Comparison of ENCODE assay signal across 9 mouse cellular contexts in genomic region chr4:110019145-110019544, GRCm38 (mm10). TPM values are rescaled to one million over a fixed set of nuclear protein-coding genes. Genes with fewer than 3 reads are reported as not detected.
DNase-seq lines count a peak whose midpoint lies in the region; ATAC-seq and TF ChIP-seq lines count a peak whose summit lies in the region.
"Had no signal": no experiment of that assay in that cellular context is flagged by ENCODE, and none has a peak within 500 bp of the region (broad histone marks: within the 10 kb centered on the region; RNA-seq: fewer than 3 reads in every experiment).

No protein-coding gene starts in this region.

- peak in 1 of 2 experiments; percentile 35; a peak in 1 of 4 replicates for TF ChIP-seq EP300 in MEL (IDR thresholded peaks at IDR 0.05; ENCODE audit: low read depth in 1 of 2, low read length in 2 of 2)

- H3K4me1 ChIP-seq in forebrain, embryonic 11.5 days (replicated peaks; ENCODE audit: control insufficient read depth, insufficient read depth, low read length): 0 out of 2 replicates have a peak, but pooled peaks cover 4% of the 10 kb centered on the region
- H3K4me1 ChIP-seq in forebrain, embryonic 16.5 days (replicated peaks; ENCODE audit: control insufficient read depth, insufficient read depth, low read length): no peaks in the 10 kb centered on the region
- H3K4me1 ChIP-seq in lung, embryonic 14.5 days (ENCODE audit: insufficient read depth): no peaks in the 10 kb centered on the region
- H3K4me1 ChIP-seq in MEL (ENCODE audit: control insufficient read depth in 1 of 2, insufficient read depth in 2 of 2, low read length in 2 of 2): peaks cover 0 to 14% of the 10 kb centered on the region in 2 experiments; a peak in 2 of 4 replicates

- H3K9ac ChIP-seq in forebrain, embryonic 11.5 days (ENCODE audit: low read length): no peak overlapping the region
- H3K9ac ChIP-seq in forebrain, embryonic 16.5 days (replicated peaks; ENCODE audit: low read depth, low read length): no peak overlapping the region
- no peak overlapping the region for H3K9ac ChIP-seq in lung, embryonic 14.5 days
- H3K9ac ChIP-seq in MEL (ENCODE audit: control insufficient read depth, low read depth, low read length, poor library complexity, severe bottlenecking): no peak overlapping the region

- DNase-seq in forebrain, embryonic 11.5 days (ENCODE audit: low spot score): peak; percentile 78
- peak; percentile 9 for DNase-seq in lung, embryonic 14.5 days
- no peak for DNase-seq in lung, postnatal 25 days (ENCODE audit: low spot score)
- DNase-seq in MEL (ENCODE audit: low read depth, low spot score): peak; percentile 71
- no peak for DNase-seq in urinary bladder, postnatal 10 days (ENCODE audit: low spot score)
- no peak for DNase-seq in left cerebral cortex, adult 11 months (ENCODE audit: low spot score)

- WGBS in forebrain, embryonic 11.5 days: 42% methylated on average over 9 of the region's 9 CpGs
- 49% methylated on average over 9 of the region's 9 CpGs for WGBS in forebrain, embryonic 16.5 days
- WGBS in lung, embryonic 14.5 days: 40% methylated on average over 9 of the region's 9 CpGs

- no peaks in the 10 kb centered on the region for H3K79me2 ChIP-seq in MEL (ENCODE audit: control insufficient read depth, insufficient read depth, low read length, poor library complexity)

- TF ChIP-seq RAD21 in MEL (IDR thresholded peaks at IDR 0.05; ENCODE audit: low read depth, low read length): peak; percentile 48

- peaks cover 7% of the 10 kb centered on the region for H3K27me3 ChIP-seq in forebrain, embryonic 11.5 days (ENCODE audit: control insufficient read depth, insufficient read depth, low read length)
- peaks cover 9% of the 10 kb centered on the region; the same call in 1 of the 2 replicates for H3K27me3 ChIP-seq in forebrain, embryonic 16.5 days (replicated peaks; ENCODE audit: control insufficient read depth, insufficient read depth, low read length)
- peaks cover 5% of the 10 kb centered on the region; the same call in 1 of the 2 replicates for H3K27me3 ChIP-seq in lung, embryonic 14.5 days (ENCODE audit: insufficient read depth, low read length)
- H3K27me3 ChIP-seq in MEL (ENCODE audit: control insufficient read depth in 1 of 2, insufficient read depth in 2 of 2, low read length in 2 of 2): no peaks in the 10 kb centered on the region

- H3K9me3 ChIP-seq in forebrain, embryonic 11.5 days (ENCODE audit: control insufficient read depth, low read length): no peaks in the 10 kb centered on the region
- H3K9me3 ChIP-seq in forebrain, embryonic 16.5 days (ENCODE audit: control insufficient read depth, low read length): no peaks in the 10 kb centered on the region
- no peaks in the 10 kb centered on the region for H3K9me3 ChIP-seq in lung, embryonic 14.5 days (ENCODE audit: low read depth, low read length)
- H3K9me3 ChIP-seq in MEL (replicated peaks; ENCODE audit: insufficient read depth, low read length): no peaks in the 10 kb centered on the region

- H3K36me3 ChIP-seq in forebrain, embryonic 11.5 days (ENCODE audit: control insufficient read depth, insufficient read depth, low read length): no peaks in the 10 kb centered on the region
- no peaks in the 10 kb centered on the region for H3K36me3 ChIP-seq in forebrain, embryonic 16.5 days (ENCODE audit: control insufficient read depth, insufficient read depth)
- H3K36me3 ChIP-seq in lung, embryonic 14.5 days (ENCODE audit: insufficient read depth): no peaks in the 10 kb centered on the region
- peaks cover 0 to 7% of the 10 kb centered on the region in 2 experiments; a peak in 1 of 4 replicates for H3K36me3 ChIP-seq in MEL (ENCODE audit: control insufficient read depth in 1 of 2, insufficient read depth in 2 of 2, low read length in 2 of 2)

- H3K4me2 ChIP-seq in forebrain, embryonic 11.5 days (ENCODE audit: low read depth, low read length, severe bottlenecking): no peak overlapping the region
- H3K4me2 ChIP-seq in forebrain, embryonic 16.5 days (ENCODE audit: low read length): no peak overlapping the region
- no peak overlapping the region for H3K4me2 ChIP-seq in lung, embryonic 14.5 days
- H3K4me2 ChIP-seq: heart, embryonic 11.5 days had no signal

- peak; percentile 45; the same call in 1 of the 2 replicates for TF ChIP-seq CTCF in lung, embryonic 14.5 days (IDR thresholded peaks at IDR 0.05; ENCODE audit: low read depth)
- TF ChIP-seq CTCF in MEL (IDR thresholded peaks at IDR 0.05 in 2 of 3, conservative IDR thresholded peaks at IDR 0.05 in 1 of 3; ENCODE audit: control insufficient read depth in 1 of 3, insufficient read depth in 1 of 3, low read depth in 2 of 3, low read length in 3 of 3, poor library complexity in 1 of 3, severe bottlenecking in 1 of 3): peak; percentile 80 to 87 (median 83)

- no peak for ATAC-seq in forebrain, embryonic 11.5 days (replicated peaks; ENCODE audit: low FRiP score)
- ATAC-seq in forebrain, embryonic 16.5 days: no peak
- no peak for ATAC-seq in lung, embryonic 14.5 days (ENCODE audit: insufficient read depth)
- peak; percentile 40; the same call in 1 of the 2 replicates for ATAC-seq in megakaryocyte-erythroid progenitor cell, adult 5-6 weeks (replicated peaks; ENCODE audit: low FRiP score, low TSS enrichment, poor library complexity, severe bottlenecking)

- no peak overlapping the region for H3K4me3 ChIP-seq in forebrain, embryonic 11.5 days (ENCODE audit: low read depth, low read length)
- H3K4me3 ChIP-seq in forebrain, embryonic 16.5 days (replicated peaks; ENCODE audit: low read length): no peak overlapping the region
- no peak overlapping the region for H3K4me3 ChIP-seq in lung, embryonic 14.5 days (ENCODE audit: low read depth, low read length)
- peak overlapping the region; percentile 7 to 11; a peak in 1 of 4 replicates for H3K4me3 ChIP-seq in MEL (ENCODE audit: control insufficient read depth in 1 of 2, insufficient read depth in 1 of 2, low read depth in 2 of 2, low read length in 2 of 2)

- TF ChIP-seq POLR2A in MEL (IDR thresholded peaks at IDR 0.05; ENCODE audit: control insufficient read depth in 1 of 2, insufficient read depth in 1 of 2, low read depth in 1 of 2, low read length in 2 of 2, poor library complexity in 1 of 2): no peak

- H3K27ac ChIP-seq in forebrain, embryonic 11.5 days (ENCODE audit: low read depth, low read length): no peak overlapping the region
- H3K27ac ChIP-seq in forebrain, embryonic 16.5 days (ENCODE audit: low read length): no peak overlapping the region
- H3K27ac ChIP-seq in lung, embryonic 14.5 days (ENCODE audit: low read depth): no peak overlapping the region
- H3K27ac ChIP-seq in MEL (ENCODE audit: control insufficient read depth, low read depth, low read length): no peak overlapping the region

TF ChIP-seq in MEL, 35 proteins besides CTCF, POLR2A, EP300 and RAD21:
- TF ChIP-seq TCF12 (IDR thresholded peaks at IDR 0.05; ENCODE audit: low read depth, low read length): 0 out of 2 replicates have a peak, but pooled peaks have one; percentile 29
- TF ChIP-seq MXI1 (IDR thresholded peaks at IDR 0.05; ENCODE audit: low read depth, low read length): 0 out of 2 replicates have a peak, but pooled peaks have one; percentile 23
- TF ChIP-seq HCFC1 (IDR thresholded peaks at IDR 0.05; ENCODE audit: low read depth, low read length): no peak
- no peak for TF ChIP-seq JUND (IDR thresholded peaks at IDR 0.05; ENCODE audit: low read depth, low read length)
- peak; percentile 83 for TF ChIP-seq SMC3 (IDR thresholded peaks at IDR 0.05; ENCODE audit: low read depth, low read length)
- peak; percentile 45 for TF ChIP-seq ZC3H11A (IDR thresholded peaks at IDR 0.05; ENCODE audit: low read depth, low read length)

RNA-seq across cellular contexts. Expression of gene Dmrta2, which starts 41.3 kb away (rescaled TPM):
- 12.5 and 16.9 TPM in 2 replicates for polyA plus RNA-seq in forebrain, embryonic 11.5 days (2014; fragmentation: Nextera tagmentation; extraction: Ambion mirVana)
- 2.3 and 2.4 TPM in 2 replicates for polyA plus RNA-seq in forebrain, embryonic 16.5 days (2015; fragmentation: Nextera tagmentation; extraction: Ambion mirVana)
- polyA plus RNA-seq in lung, embryonic 14.5 days (2014; fragmentation: Nextera tagmentation; extraction: Ambion mirVana): 0.05 TPM in 2 replicates
- 0.08 and 0.10 TPM in 2 replicates for total RNA-seq in MEL (2012; rRNA removed)
- under 1 TPM in 1 of 2 experiments, not detected in 1; 0.11 TPM for polyA plus RNA-seq in MEL (2012; ENCODE audit: insufficient read depth in 1 of 2, insufficient read length in 2 of 2, low read depth in 1 of 2, low replicate concordance in 2 of 2, missing spikeins in 1 of 2)
- total RNA-seq in megakaryocyte-erythroid progenitor cell, adult 5-6 weeks (2014; fragmentation: Nextera tagmentation): not detected in 2 replicates
- total RNA-seq in megakaryocyte-erythroid progenitor cell, adult 5-6 weeks (2017): 0.23 TPM in 1 of 2 replicates, not detected in the other

Comparison
In these comparisons a context has a peak if more than half of its experiments do, and no peak if none do; other contexts are left out.
1. DNase-seq: peak in forebrain, embryonic 11.5 days (single experiment), lung, embryonic 14.5 days (single experiment) and MEL (single experiment); none in lung, postnatal 25 days (single experiment), urinary bladder, postnatal 10 days (single experiment) and left cerebral cortex, adult 11 months (single experiment).
2. H3K4me3 ChIP-seq: peak in MEL (2 of 2); none in forebrain, embryonic 11.5 days (single experiment), forebrain, embryonic 16.5 days (single experiment) and lung, embryonic 14.5 days (single experiment).